Mouse (Mus musculus) small intestine, adult 10 weeks (tissue): ENCODE data around the gene Nutf2. TPM values are rescaled to one million over a fixed set of nuclear protein-coding genes. Genes with fewer than 3 reads are reported as not detected.

Experiments used
- polyA plus RNA-seq: library from polyadenylated mRNA; stranded (reverse); fragments of 350-450 nt; fragmentation: Illumina TruSeq; extraction: RNeasy Lipid Tissue Mini Kit (QIAGEN cat#74804); gene quantifications from one replicate; pipeline ENCODE4 v1.2.3, GENCODE M21; 2014; ENCODE audit warnings: low replicate concordance

Gene Nutf2
- 40.2 TPM for polyA plus RNA-seq

DNA sequence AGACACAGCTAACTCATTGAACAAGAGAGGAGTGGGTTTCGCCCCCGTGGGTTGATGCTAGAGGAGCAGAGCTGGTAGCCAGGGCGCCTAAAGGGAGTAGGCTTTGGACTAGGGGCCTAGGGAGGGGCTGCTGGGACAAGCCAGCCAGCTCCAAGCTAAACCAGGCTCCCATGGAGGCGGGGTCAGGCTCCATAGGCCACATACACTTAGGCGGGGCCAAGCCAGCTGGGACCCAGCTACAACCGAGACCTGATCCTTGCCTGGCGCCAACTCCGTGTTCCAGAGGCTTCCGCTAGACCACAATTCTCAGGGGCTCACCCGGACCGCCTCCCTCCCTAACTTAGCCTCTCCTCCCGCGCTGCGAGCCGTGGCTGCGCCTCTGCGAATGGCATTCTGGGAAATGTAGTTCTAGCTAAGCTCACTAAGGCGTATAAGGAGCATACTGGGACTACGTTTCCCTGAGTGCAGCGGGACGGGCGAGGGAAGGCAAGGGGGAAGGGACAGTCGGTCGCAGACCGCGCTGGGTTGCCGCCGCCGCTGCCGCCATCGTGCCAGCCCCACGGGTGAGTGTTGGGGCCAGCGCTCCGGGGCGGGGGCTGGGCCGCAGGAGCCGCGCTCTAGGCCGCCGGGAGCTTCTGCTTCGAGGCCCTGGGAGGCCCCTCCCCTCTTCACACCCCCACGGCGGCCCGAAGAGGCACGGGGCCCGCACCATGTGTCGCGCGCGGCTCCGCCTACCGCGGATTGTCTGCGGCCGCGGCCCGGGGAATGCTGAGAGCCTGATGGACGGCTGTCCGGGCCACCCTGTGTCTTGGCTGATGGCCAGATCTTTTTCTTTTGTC, at the start of gene Nutf2:
Nutf2 (plus strand) TSS at position 438 of the 839 bp plus-strand sequence.

DNA sequence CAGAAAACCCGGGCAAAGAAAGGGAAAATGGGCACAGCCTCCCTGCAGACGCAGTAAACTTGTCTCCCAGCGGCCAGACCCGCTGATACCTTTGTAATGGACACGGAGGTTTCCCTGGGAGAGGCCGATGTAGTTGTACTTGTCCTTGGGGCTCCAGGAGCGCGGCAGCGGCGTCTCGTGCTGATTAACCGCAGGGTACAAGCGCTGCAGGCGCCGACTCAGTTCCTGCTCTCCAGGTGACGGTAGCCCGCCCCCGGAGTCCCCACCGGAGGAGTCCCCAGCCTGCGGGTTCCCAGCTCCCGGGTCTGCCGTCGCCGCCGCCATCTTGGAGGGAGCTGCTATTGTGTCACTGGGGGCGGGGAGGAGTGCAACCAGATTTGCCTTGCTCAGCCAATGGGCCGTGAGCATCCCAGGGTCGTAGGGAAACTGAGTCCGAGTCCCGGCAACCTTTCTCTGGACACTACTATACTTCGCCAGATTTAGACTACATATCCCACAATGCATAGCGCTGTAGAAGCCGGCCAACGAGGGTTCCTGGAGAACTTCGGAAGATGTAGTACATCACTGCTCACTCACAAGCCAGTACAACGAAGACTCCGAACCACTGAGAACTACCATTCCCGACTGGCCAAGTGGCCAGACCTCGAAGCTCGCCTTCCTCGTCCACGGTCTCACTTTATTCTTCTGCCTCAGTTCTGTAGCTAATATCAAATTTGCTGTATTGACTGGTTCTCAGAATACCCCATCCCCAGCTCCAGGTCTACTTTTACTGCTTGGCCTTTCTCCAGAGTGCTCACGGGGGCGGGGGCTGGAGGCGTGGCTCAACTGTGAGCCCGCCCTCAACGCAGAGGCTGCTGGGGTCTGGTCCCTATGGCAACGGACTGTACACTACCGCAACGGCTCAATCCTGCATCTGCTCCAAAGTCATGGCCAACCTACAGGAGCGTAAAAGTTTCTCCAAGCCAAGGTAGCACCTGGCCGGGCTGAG, 33.2 kb upstream of the Nutf2 start, which contains the start of the genes Ranbp10 and Tsnaxip1:
Ranbp10 (minus strand) TSS at position 490 of the 988 bp plus-strand sequence.
Tsnaxip1 (plus strand) TSS at position 871 of the 988 bp plus-strand sequence.

DNA sequence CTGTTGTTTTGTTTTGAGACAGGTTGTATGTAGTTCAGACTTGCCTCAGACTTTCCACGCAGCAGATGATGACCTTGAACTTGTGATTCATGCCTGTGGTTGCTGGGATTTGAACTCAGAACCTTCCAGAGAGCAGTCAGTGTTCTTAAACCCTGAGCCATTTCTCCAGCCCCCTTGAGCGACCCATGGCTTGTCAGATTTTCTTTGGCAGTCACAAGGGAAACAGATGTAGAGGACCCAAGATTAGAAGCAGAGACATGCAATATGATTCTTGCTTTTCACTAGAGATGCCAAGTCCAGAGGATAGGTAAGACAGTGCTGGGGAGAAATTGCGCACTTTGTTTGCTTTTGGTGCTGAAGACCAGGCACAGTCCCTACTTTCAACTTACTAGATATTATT, 7.2 kb upstream of the Nutf2 start, which contains the start of gene Cenpt:
Cenpt (minus strand) TSS at position 101 of the 400 bp plus-strand sequence.

DNA sequence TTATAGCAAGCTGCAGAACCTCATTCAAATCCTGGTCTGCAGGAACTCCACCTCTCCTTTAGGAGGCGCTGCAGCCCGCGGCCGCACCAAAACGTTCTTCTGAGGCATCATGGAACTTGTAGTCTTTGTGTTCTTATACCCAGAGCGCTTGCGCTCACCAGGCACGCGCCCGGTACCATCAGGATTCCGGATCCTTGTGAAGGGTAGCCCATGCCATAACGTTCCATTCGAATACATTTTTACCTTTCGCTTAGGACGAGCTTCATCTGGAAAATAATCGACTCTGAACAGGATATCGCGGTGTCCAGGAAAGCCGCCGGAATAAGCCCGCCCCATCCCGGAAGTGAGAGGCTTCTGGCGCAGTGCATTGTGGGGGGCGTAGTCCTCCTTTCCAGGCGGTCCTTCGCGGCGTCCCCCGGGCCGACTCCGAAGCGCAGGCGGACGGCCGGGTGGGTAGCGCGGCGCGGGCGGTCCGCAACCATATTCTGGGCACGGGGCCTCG, 5.6 kb upstream of the Nutf2 start, which contains the start of gene Thap11:
Thap11 (plus strand) TSS at position 418 of the 502 bp plus-strand sequence.

DNA sequence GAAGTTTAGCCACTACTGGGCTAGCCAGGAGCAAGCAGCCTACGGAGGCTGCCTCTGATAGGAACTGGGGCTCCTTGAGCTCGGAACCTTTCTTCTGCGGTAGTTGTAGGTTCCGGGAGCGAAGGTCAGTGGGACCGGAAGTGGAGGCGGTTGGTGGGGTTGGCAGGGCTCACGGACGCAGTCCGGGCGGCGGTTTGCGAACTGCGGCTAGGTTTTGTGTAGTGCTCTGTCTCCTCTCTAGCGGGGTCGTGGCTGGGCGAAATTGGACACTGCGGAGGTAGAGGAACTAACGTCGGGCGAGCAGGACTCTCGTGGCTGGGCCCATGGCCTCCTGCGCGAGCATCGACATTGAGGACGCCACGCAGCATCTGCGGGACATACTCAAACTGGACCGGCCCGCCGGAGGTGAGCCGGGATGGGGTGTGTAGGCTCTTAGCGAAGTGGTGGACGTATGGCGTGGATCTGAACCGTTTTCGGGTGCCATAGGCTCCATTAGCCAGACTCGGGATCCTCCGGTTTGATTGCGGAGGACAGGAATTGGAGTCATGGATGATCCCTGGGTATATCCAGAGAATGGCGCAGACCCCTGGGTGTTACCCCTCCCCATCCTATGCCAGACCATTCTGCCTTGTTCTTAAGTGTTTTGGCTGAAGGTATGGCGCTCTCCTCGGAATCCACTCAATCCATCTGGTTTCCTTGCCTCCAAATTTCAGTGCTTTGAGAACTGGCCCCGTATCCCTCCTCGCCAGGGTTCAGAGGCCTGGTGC, 20.6 kb downstream of the Nutf2 start, which contains the start of gene Edc4:
Edc4 (plus strand) TSS at position 128 of the 767 bp plus-strand sequence.

DNA sequence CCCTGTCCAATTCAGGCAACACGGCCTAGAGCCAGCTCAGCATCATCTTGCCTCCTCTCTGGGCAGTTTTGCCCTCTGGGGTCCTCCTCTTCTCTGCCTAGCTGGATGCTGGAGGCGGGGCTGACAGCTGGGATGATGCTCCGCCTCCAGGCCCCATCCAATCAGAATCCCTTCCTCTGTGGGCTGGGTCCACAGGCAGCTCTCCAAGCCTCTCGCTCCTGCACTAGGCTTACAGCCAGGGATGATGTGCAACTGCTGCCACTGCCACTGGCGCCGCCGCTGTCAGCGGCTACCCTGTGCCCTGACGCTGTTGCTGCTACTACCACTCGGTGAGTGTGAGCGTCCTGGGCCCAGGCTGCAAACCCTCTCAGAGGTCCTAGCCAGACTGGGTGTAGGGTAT, 33.0 kb downstream of the Nutf2 start, which contains the start of gene Nrn1l:
Nrn1l (plus strand) TSS at position 229 of the 400 bp plus-strand sequence.

DNA sequence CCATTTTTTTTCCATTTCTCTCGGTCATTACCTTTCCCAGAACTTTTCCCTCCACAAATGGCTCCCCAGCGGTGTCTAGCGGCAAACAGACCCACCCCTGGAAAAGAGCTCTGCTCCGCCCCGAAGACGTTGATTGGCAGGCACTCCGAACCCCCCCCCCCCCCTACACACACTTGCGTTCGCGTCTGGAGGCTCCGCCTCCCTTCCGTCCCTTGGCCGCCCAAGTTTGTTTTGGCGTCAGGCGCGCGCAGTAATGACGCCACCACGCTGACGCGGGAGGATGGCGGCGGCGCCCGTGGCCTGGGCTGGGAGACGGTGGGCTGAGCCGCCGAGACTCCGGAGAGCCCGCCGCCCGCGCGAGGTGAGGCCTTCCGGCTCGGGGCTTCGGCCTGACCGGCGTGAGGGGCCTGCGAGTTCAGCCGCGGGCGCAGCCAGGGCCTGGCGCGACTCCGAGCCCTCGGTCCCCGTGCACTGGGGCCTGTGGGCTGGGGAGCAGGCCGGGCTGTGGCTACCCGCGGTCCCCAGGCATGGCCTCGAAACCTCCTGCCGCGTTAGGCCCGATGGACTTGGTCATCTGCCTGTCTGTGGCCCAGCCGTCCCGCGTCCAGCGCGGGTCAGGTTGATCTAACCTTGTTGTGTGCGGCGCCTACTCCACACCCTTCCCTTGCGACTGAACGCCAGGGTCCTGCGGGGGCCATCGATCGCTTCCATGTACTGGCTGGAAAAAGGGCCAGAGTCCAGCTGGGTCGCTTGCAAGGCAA, 40.0 kb downstream of the Nutf2 start, which contains the start of gene Pskh1:
Pskh1 (plus strand) TSS at position 262 of the 761 bp plus-strand sequence.

Other genes starting within 250 kb of the Nutf2 start
- gene Ctcf, start 224.0 kb upstream of the Nutf2 start, polyA plus RNA-seq = 64.9 TPM
- not detected for gene Agrp, start 223.2 kb upstream of the Nutf2 start, polyA plus RNA-seq
- 0.30 TPM for gene Carmil2, start 174.3 kb upstream of the Nutf2 start, polyA plus RNA-seq
- 0.85 TPM for gene Acd, start 159.5 kb upstream of the Nutf2 start, polyA plus RNA-seq
- not detected for gene Pard6a, start 159.4 kb upstream of the Nutf2 start, polyA plus RNA-seq
- gene 4933405L10Rik, start 152.9 kb upstream of the Nutf2 start, polyA plus RNA-seq = not detected
- gene Enkd1, start 152.4 kb upstream of the Nutf2 start, polyA plus RNA-seq = not detected
- 0.22 TPM for gene Gfod2, start 101.9 kb upstream of the Nutf2 start, polyA plus RNA-seq
- gene Ranbp10, start 33.2 kb upstream of the Nutf2 start, polyA plus RNA-seq = 3.2 TPM
- not detected for gene Tsnaxip1, start 32.8 kb upstream of the Nutf2 start, polyA plus RNA-seq
- 1.1 TPM for gene Cenpt, start 7.3 kb upstream of the Nutf2 start, polyA plus RNA-seq
- gene Thap11, start 5.4 kb upstream of the Nutf2 start, polyA plus RNA-seq = 4.3 TPM
- 1.5 TPM for gene Edc4, start 20.3 kb downstream of the Nutf2 start, polyA plus RNA-seq
- not detected for gene Nrn1l, start 33.0 kb downstream of the Nutf2 start, polyA plus RNA-seq
- gene Pskh1, start 39.9 kb downstream of the Nutf2 start, polyA plus RNA-seq = 0.52 TPM
- 24.9 TPM for gene Ctrl, start 73.3 kb downstream of the Nutf2 start, polyA plus RNA-seq
- 1.7 TPM for gene Psmb10, start 77.9 kb downstream of the Nutf2 start, polyA plus RNA-seq
- gene Lcat, start 82.8 kb downstream of the Nutf2 start, polyA plus RNA-seq = not detected
- 0.26 TPM for gene Slc12a4, start 105.5 kb downstream of the Nutf2 start, polyA plus RNA-seq
- not detected for gene Dpep3, start 118.8 kb downstream of the Nutf2 start, polyA plus RNA-seq
- gene Dus2, start 130.8 kb downstream of the Nutf2 start, polyA plus RNA-seq = 1.3 TPM
- gene Dpep2nb, start 145.4 kb downstream of the Nutf2 start, polyA plus RNA-seq = not detected
- 1.4 TPM for gene Ddx28, start 151.3 kb downstream of the Nutf2 start, polyA plus RNA-seq
- 75.6 TPM for gene Nfatc3, start 198.3 kb downstream of the Nutf2 start, polyA plus RNA-seq